Mouse (Mus musculus): Measurements from ENCODE around the gene Ltbp1.

DNA sequence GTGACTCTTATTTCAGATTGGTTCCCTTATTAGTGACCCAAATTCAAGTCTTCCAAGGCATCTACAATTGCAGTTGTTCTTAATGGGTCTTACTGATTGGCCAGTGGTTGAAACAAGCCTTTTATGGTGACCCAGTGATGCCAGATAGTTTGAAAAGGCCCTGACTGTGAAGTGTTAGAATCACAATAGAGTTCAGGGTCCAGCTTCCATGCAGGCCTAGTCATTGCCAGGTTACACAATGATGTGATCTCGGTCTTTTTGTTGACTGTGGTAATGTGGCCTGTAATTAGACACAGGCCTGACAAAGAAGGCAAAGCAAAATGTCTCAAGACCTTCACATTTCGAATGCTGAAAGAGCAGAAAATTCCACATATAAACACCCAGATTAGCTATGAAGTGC, 227.8 kb downstream of the Ltbp1 start:
- TF ChIP-seq POLR2A (IDR thresholded peaks at IDR 0.05; ENCODE audit: borderline replicate concordance, control insufficient read depth, low read depth, low read length), result no peak
- no peak for TF ChIP-seq CTCF (IDR thresholded peaks at IDR 0.05; ENCODE audit: control insufficient read depth, insufficient read depth, low read length)
